Mouse (Mus musculus): ENCODE data around the gene Psma1.

Gene Psma1
- long read RNA-seq, experiment 1, transcript Psma1-201 (10 exons, 1,201 nt) = major isoform, 212 of 237 reads
- long read RNA-seq, experiment 1, partial matches to known transcripts = 6 of 237 reads
- long read RNA-seq, experiment 1, other reads (novel, unspliced or antisense) = 12 of 237 reads
- long read RNA-seq, experiment 2, transcript Psma1-203 (10 exons, 960 nt) = minor isoform, 8 of 245 reads
- long read RNA-seq, experiment 2, transcript Psma1-204 (5 exons, 959 nt) = minor isoform, 7 of 245 reads
- long read RNA-seq, experiment 2, transcript Psma1-201 (10 exons, 1,201 nt) = major isoform, 203 of 245 reads
- long read RNA-seq, experiment 2, transcript Psma1-205 (1 exons, 956 nt) = minor isoform, 5 of 245 reads
- long read RNA-seq, experiment 2, partial matches to known transcripts = 6 of 245 reads
- long read RNA-seq, experiment 2, other reads (novel, unspliced or antisense) = 16 of 245 reads

GRCm38 (mm10) chr7:114276005-114276752 is at the start of gene Psma1:
Gene Psma1, minus strand, starts transcription at chr7:114276118.
- intact Hi-C loops (cut with DNase I) = loop anchor here (10.0 kb wide), 1 partner anchor 139 kb away; the partner anchor contains the start of gene Pde3b

DNA sequence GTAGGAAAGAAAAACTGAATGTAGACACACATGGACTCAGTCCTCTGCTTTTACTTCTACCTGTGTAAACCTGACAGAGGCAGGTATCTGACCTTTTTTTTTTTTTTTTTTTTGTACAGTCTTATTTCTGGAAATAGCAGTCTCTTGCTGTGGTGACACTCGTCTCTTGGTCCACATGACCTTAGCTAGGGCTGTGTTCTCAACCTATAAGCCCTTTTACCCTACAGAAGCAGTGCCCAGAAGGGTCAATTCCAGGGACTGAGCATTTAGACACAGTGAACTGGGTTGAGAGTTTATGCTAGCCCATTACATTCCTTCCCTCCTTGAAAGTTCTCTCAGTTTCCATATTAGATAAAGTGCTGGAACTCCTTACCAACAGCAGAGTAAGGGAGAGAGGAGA is 47.6 kb upstream of the Psma1 start:
- intact Hi-C loops (cut with DNase I) = no loop called here

DNA sequence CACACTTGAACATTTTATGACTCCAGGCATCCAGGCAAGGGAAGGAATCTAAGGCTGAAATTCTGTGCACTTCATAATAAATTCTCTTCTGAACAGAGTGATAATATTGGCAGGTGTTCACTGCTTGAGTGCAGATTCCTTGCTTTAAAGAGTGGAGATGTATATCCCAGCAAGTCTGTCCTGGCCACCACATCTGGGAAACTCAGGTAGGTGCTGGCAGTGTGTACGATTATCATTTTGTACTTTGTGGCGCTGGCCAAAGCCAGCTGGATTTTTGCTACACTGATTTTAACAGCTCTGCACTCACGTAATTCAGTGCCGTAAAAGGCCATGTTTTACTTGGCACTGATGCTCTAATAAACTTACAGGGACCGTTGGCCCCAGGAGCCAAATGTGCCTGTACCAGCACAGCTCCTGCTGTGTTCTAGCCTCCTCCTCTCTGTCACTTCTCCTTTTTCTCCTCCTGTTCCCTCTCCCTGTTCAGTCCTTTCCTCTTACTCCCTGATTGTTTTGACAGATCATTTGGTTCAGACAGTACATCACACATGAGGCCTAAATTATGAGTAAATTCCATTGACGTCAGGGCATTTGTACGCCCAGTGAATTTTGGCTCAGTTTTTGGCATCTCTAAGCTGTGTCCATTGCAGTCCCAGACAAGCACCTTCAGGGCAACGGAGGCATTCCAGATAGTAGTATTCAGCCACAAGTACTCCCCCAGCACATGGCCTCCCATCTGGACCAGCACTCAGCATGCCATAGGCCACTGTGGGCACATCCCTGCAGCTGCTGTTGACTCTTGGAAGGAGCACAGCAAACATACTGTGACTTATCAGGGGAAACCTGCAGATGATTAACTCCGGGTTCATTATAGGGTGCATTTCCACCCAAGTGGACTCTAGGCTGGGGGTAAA is 46.9 kb upstream of the Psma1 start:
- intact Hi-C loops (cut with DNase I) = no loop called here

GRCm38 (mm10) chr7:114321694-114322372 is 45.9 kb upstream of the Psma1 start:
- intact Hi-C loops (cut with DNase I) = no loop called here

- intact Hi-C loops (cut with DNase I) = no loop called here
These were observed 42.0 kb upstream of the Psma1 start for GRCm38 (mm10) chr7:114317896-114318295.

DNA sequence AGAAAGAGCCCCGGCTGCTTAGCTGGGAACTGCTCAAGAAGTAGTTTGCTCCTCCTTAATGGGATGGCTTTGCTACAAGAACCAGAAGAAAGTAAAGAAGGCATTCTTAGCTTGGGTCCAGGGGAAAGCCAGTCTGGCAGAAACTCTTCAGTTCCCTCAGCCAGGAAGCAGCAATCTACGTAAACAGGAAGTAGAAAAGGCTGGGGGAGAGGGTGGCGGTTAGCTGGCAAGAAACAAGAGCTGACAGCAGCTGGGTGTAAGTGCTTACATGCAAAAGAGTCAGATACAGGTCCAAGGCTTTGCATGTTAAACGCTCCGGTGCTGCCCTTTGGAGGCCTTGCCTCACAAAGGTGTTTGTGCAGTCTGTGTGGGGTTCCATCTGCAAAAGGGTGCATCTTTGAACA is 41.5 kb upstream of the Psma1 start:
- intact Hi-C loops (cut with DNase I) = no loop called here

GRCm38 (mm10) chr7:114316361-114316871 is 40.5 kb upstream of the Psma1 start:
- intact Hi-C loops (cut with DNase I) = no loop called here

DNA sequence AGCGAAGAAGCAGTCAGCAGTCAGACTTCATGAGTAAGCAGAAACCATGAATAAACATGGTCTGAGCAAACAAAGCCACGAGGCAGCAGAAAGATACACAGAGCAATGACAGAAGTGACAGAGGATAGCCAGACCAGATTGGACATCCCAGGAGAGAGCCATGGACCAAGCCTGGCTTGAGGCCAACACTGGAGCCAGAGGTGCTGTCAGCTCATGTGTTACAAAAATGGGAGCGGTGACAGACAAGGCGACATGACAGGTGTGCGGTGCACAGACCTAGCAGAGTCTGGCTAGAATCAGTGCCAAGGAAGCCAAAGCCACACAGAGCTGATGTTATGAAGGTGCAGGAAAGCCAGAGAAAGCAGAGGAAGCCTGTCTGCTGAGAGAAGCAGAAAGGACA is 35.3 kb upstream of the Psma1 start:
- intact Hi-C loops (cut with DNase I) = no loop called here

GRCm38 (mm10) chr7:114309020-114309419 is 33.1 kb upstream of the Psma1 start:
- intact Hi-C loops (cut with DNase I) = no loop called here

- intact Hi-C loops (cut with DNase I) = no loop called here
These were observed 25.4 kb upstream of the Psma1 start for GRCm38 (mm10) chr7:114301293-114301782.

- intact Hi-C loops (cut with DNase I) = no loop called here
These were observed 24.9 kb upstream of the Psma1 start for GRCm38 (mm10) chr7:114300782-114301181.

DNA sequence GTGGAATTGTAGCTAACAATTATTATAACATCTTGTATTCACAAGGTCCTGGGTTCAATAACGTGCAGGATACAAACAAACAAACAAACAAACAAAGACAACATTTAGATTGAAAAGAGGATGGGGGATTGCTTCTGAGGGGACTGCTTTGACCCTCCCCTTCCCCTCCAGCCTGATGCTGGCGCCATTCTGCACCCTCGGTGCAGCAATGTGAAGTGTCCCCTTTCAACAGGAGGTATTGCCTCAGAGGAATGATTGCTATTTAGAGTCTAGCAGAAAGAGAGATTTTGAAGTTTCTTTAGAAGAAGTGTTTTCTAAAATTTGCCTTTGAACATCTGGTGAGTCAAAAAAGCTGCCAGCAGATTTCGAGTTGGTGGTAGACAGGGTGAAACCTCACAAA is 23.3 kb upstream of the Psma1 start:
- intact Hi-C loops (cut with DNase I) = no loop called here

- intact Hi-C loops (cut with DNase I) = no loop called here
These were observed 18.8 kb upstream of the Psma1 start for GRCm38 (mm10) chr7:114294698-114295097.

DNA sequence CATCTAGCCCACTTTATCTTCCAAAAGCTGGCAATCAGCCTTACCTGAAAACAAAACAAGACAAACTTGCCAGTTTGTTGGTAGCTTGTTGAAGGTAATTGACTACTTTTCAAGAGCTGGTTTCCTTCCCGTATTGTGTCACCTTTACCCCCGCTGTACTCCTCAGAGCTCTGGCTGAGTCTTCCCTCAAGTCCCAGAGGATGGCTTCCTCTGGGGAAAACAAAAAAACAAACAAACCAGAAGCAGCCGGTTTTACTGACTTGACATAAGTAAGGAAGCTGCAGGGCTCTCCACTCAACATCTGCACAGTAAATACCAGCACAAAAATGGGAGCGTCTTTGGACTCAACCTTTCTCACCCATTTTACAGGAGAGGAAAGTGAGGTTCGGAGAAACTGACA is 18.0 kb upstream of the Psma1 start:
- intact Hi-C loops (cut with DNase I) = no loop called here

GRCm38 (mm10) chr7:114292501-114292971 is 16.6 kb upstream of the Psma1 start:
- intact Hi-C loops (cut with DNase I) = no loop called here

DNA sequence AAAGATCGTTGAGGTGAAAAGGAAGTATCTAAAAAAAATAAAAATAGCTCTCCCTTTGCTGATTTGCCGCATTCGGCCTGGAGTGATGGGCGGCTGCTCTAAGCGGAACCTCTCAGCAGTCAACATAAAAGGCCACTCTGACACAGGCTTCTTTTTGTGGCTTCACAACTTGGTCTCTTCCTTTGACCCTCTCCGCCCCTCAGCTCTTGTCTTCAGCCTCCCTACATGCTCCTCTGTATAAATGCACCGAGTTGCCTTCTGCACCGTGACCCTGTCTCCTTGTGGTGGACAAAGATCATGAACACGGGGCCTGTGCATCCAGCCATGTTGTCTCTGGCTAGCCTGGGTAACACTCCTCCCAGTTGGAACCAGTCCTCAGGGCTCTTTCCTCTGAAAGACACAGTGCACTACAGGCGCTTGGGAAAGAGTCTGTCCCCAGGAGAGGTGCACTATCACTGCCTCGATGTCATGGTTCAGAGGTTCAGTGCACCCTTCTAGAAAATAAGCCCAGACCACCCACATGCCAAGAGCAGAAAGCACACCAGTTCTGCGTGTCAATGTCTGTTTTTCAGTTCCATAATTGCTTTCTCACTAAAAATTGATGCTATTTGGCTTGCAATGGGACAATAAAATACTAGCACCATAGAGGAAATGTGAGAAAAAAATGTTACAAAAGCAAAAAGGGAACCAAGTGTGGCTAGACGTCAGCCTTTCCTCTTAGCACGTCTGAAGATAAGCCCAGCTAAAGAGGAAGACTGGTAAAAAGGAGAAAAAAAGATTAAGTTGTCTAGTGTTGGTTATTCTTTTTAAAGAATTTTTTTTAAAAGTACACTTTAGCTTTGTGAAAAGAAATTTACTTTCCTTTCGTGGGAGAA is 15.8 kb upstream of the Psma1 start:
- intact Hi-C loops (cut with DNase I) = no loop called here

GRCm38 (mm10) chr7:114290078-114290506 is 14.2 kb upstream of the Psma1 start:
- intact Hi-C loops (cut with DNase I) = no loop called here

DNA sequence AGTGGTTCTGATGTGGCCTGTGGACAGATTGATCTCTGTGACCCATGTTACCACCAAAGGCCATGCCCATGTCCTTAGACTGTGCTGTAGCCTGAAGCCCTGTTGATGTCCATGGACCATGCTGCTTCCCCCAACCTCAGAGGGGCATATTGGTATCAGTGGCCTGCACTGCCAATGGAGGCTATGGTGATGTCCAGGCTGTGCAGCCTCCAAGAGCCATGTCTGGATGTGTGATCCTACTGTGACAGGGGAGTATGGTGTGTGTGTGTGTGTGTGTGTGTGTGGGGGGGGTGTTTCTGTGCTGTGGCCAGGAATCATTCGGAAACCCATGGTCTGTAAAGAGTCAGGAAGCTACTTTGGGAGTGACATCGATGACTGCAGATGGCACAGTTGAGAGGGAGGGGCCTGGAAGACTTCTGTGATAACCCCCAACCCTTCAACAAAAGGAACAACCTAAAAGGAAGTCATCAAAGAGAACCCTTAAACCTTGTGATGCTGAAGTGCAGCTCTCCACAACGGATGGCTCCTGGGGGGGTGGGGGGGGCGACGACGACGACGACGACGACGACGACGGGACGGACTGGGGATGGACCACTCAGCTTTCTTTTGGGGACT is 8.5 kb upstream of the Psma1 start:
- intact Hi-C loops (cut with DNase I) = no loop called here

DNA sequence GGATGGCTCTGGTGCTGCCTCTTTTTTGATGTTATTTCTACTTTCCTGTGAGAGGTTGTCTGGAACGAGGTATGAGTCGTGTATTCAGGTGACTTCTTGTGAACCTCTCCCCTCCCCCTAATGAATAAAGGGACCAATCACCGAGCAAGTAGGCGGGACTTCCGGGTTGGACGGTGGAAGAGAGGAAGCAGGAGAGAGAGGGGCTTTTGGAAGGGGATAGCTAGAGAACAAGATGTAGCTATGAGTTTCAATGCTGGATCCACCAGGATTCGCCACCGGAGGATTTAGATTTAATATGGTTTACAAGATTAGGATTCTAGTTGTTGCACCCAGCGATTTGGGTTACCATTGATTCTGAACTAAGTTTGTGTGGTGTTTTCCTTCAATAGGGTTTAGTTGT is 7.1 kb upstream of the Psma1 start:
- intact Hi-C loops (cut with DNase I) = no loop called here

Measured in adrenal gland (tissue).